Mouse (Mus musculus) midbrain, embryonic 12.5 days (tissue): ENCODE data around the gene Rab11fip5. TPM values are rescaled to one million over a fixed set of nuclear protein-coding genes. Genes with fewer than 3 reads are reported as not detected.
A peak's percentile ranks its signal among the peaks of the same experiment; 100 is the strongest.

Experiments
- ATAC-seq: fragments of 200-750 bp; cut with Nextera tagmentation; 2 replicates; pipeline ENCODE4 v1.8.0; 2017; ENCODE audit warnings: low read depth, moderate TSS enrichment, moderate library complexity; ENCODE audit not compliant: low FRiP score
- H3K27ac ChIP-seq: fragments of 300-500 bp; sonication (generic); replicated peaks from 2 replicates; pipeline ENCODE4 v1.5.1; 2016; ENCODE audit warnings: mild to moderate bottlenecking
- H3K27me3 ChIP-seq: fragments of 300-500 bp; sonication (generic); 2 replicates; pipeline ENCODE4 v1.6.1; 2016; ENCODE audit warnings: mild to moderate bottlenecking
- H3K36me3 ChIP-seq: fragments of 300-500 bp; sonication (generic); 2 replicates; pipeline ENCODE4 v1.6.1; 2016
- H3K4me1 ChIP-seq: fragments of 300-500 bp; sonication (generic); 2 replicates; pipeline ENCODE4 v1.6.1; 2016
- H3K4me2 ChIP-seq: fragments of 300-500 bp; sonication (generic); replicated peaks from 2 replicates; pipeline ENCODE4 v1.6.1; 2016; ENCODE audit warnings: mild to moderate bottlenecking, moderate library complexity
- H3K4me3 ChIP-seq: fragments of 300-500 bp; sonication (generic); 2 replicates; pipeline ENCODE4 v1.5.1; 2016; ENCODE audit warnings: mild to moderate bottlenecking
- H3K9ac ChIP-seq: fragments of 300-500 bp; sonication (generic); replicated peaks from 2 replicates; pipeline ENCODE4 v1.6.1; 2016; ENCODE audit warnings: mild to moderate bottlenecking, moderate library complexity
- H3K9me3 ChIP-seq: fragments of 300-500 bp; sonication (generic); 2 replicates; pipeline ENCODE4 v1.6.1; 2016; ENCODE audit warnings: mild to moderate bottlenecking
- WGBS: fragments of 180-500 bp; shearing (Covaris S2); methylation state at CpG from one replicate; pipeline ENCODE4 v1.1.7; 2016; 5-methylcytosine and 5-hydroxymethylcytosine counted together
- polyA plus RNA-seq: library from polyadenylated mRNA; unstranded; fragments of >200 nt; fragmentation: Nextera tagmentation; extraction: Ambion mirVana; gene quantifications from 2 replicates; pipeline ENCODE4 v1.2.1, GENCODE M21; 2016

The Rab11fip5 gene
- polyA plus RNA-seq, 1 experiment from 2014 or later, result 9.7 TPM

DNA sequence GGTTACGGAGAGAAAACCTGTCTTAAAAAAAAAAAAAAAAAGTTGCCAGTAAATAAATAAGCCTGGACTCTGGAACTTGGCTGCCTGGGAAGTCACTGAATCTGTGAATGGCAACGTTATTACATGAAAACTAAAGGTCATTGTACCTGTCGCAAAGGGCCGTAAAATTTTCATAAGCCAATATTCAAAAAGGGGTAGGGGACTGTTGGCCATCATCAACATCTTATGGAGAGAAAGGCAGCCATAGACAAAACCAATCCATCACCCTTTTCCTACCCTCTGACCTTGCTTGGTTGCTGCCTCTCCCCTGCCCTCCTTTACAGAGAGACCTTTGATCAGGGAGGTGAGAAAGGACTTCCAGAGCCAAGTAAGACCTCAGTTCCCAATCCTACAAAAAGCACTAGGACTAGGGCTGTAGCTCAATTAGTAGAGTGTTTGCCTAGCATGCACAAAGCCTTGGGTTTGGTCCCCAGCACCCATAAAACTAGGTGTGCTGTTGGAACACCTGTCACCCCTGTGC is 44.7 kb downstream of the Rab11fip5 start:
- no peak for ATAC-seq
- H3K27me3 ChIP-seq, result peaks cover 14% of the 10 kb centered on the region
- H3K4me1 ChIP-seq, result peaks cover 15% of the 10 kb centered on the region
- no peak overlapping the region for H3K27ac ChIP-seq
- no peaks in the 10 kb centered on the region for H3K36me3 ChIP-seq
- H3K4me2 ChIP-seq, result no peak overlapping the region
- WGBS, result 93% methylated on average over 4 of the region's 4 CpGs
- no peak overlapping the region for H3K4me3 ChIP-seq
- no peaks in the 10 kb centered on the region for H3K9me3 ChIP-seq
- H3K9ac ChIP-seq, result no peak overlapping the region

DNA sequence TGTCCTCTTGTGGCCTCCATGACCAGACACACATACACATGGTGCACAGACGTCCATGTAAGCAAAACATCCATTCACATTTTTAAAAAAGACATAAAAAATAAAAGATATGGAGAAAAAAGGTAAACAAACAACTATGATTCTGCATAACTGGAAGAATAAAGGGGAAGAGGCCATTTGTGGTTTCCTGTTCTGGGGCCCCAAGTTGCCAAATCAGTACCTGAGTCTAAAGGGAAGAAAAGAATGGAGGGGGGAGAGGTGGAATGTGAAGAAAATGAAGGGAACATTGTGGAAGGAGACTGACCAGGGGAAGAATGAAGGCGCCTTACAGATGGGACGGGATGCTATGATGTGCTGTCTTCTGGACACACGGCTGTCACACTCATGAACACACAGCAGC is 47.9 kb downstream of the Rab11fip5 start:
- Histone ChIP-seq H3K27ac (no peak overlapping the region), H3K4me2 (no peak overlapping the region), H3K9ac (no peak overlapping the region), H3K36me3 (no peaks in the 10 kb centered on the region), H3K4me1 (peaks cover 6% of the 10 kb centered on the region), H3K27me3 (peaks cover 10% of the 10 kb centered on the region), H3K9me3 (no peaks in the 10 kb centered on the region), H3K4me3 (no peak overlapping the region)
- no peak for ATAC-seq
- WGBS, result 79% methylated on average over 4 of the region's 4 CpGs

DNA sequence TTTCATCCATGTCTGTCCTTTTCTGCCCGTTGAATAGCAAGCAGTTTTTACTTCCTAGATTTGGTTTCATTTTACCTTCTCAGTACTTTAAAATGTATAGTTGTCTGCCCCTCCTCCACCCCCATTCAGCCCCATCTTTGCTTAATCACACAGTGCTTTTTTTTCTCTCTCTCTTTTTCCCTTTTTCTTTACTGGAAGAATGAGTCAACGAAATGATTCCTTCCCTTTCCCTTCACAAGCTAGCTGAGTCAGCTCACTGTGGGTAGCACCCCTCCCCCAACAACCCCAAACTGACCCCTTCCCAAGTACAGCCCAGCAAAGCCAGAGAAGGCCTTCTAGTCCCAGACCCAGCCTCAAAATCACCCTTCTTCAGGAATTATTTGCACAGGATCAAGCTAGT is 49.3 kb downstream of the Rab11fip5 start:
- no peak overlapping the region for H3K4me2 ChIP-seq
- no peak for ATAC-seq
- no peaks in the 10 kb centered on the region for H3K36me3 ChIP-seq
- H3K27me3 ChIP-seq, result no peaks in the 10 kb centered on the region
- H3K4me1 ChIP-seq, result peaks cover 13% of the 10 kb centered on the region
- 55% methylated on average over 2 of the region's 2 CpGs for WGBS
- H3K9ac ChIP-seq, result no peak overlapping the region
- H3K9me3 ChIP-seq, result no peaks in the 10 kb centered on the region
- no peak overlapping the region for H3K4me3 ChIP-seq
- no peak overlapping the region for H3K27ac ChIP-seq

DNA sequence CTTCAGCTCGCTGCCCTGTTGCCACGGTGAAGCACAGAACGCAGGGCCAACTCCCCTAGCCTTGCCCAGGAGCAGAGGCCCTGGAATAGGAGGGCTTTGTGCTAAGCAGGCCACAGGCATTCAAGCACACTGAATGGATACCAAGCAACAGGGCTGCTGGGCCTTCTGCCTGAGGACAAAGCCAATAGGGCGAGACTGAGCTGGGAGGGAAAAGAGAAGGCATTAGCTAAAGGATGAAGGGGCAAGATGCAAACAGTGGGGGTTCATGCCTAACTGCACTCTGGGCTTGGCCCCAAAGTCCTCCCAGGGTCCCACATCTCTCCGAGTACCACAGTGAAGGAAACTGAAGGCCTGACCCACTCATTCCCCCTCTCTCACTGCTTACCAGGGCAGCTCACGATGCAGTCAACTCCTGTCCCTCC is 54.0 kb downstream of the Rab11fip5 start:
- Histone ChIP-seq H3K4me2 (no peak overlapping the region), H3K9me3 (no peaks in the 10 kb centered on the region), H3K4me3 (no peak overlapping the region), H3K27me3 (no peaks in the 10 kb centered on the region), H3K36me3 (no peaks in the 10 kb centered on the region), H3K4me1 (peaks cover 13% of the 10 kb centered on the region), H3K27ac (peak overlapping the region; percentile 52), H3K9ac (no peak overlapping the region)
- WGBS, result 28% methylated on average over 6 of the region's 6 CpGs
- ATAC-seq, result peak; percentile 70

DNA sequence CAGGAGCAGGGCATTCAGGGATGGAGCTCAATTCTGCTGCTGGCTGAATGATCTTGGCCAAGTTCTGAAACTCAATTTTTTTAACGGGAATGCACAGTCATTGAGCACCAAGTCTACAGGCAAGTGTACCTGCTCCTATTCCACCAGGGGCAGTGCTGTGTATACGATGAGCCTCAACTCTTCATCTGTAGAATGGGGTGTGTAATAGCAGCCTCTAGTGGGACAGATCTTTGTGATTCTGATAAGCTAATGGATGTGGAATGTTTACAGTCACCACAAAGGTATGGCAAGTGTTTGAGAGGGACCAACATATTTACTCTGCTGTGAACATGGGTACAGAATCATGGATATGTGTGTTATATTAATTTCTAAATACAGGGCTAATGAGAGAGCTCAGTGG is 58.2 kb downstream of the Rab11fip5 start:
- ATAC-seq, result no peak
- Histone ChIP-seq H3K4me1 (peaks cover 19% of the 10 kb centered on the region; the same call in 1 of the 2 replicates), H3K27me3 (no peaks in the 10 kb centered on the region), H3K4me3 (no peak overlapping the region), H3K9ac (no peak overlapping the region), H3K9me3 (no peaks in the 10 kb centered on the region), H3K27ac (no peak overlapping the region), H3K36me3 (no peaks in the 10 kb centered on the region), H3K4me2 (no peak overlapping the region)
- 95% methylated on average over 2 of the region's 2 CpGs for WGBS

DNA sequence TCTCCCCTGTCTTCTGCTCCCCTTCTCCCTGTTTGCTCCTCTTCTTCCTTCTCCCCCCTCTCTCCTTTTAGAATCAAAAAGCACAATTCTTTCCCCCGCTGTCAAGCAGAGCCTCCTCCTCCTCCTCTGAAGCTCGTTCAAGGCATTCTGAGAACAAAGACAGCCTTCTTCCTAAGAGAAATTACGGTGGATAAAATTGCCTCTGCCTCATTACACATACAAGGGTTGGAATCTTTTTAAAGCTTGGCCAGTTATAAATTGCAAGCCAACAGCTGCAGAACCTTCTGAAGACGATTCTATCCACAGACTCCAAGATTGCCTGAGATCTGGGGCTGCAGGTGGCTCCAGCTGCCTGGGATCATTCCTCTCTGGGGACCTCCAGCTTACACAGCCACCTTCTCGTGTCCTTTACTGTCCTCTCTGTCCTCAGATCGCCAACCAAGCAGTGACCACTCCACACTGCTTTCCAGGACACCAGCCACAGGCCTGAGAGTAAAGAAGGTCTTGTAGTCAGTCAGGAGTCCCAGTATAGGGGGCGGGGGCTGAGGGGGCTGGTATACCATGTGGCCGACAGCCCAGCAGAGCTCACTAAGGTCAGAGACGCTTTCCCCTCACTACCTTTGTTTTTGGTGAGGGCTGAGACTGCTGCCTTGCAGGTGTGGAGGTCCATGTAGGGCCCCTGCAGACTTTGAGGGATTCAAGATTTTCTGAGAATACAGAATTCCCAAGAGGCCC is 60.2 kb downstream of the Rab11fip5 start:
- Histone ChIP-seq H3K36me3 (no peaks in the 10 kb centered on the region), H3K9ac (no peak overlapping the region), H3K9me3 (no peaks in the 10 kb centered on the region), H3K4me3 (no peak overlapping the region), H3K4me1 (peaks cover 10% of the 10 kb centered on the region; the same call in 1 of the 2 replicates), H3K27ac (peak overlapping the region; percentile 16; the same call in 1 of the 2 replicates), H3K4me2 (no peak overlapping the region), H3K27me3 (no peaks in the 10 kb centered on the region)
- no peak for ATAC-seq
- WGBS, result 53% methylated on average over 9 of the region's 9 CpGs

DNA sequence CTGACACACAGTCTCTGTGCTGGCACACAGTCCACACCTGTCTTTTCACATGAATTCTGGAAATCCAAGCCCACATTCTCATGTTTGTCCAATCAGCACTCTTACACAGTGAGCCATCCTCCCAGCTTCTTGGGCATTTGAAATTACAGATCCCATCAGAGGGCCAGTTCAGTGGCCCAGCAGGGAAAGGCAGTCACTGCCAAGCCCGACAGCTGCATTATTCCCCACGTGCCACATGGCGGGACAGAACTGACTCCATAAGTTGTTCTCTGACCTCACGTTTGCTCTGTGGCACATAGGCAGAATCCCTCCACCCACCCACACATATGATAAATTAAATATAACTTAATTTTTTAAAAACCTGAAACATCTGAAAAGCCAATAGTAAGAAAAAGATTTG is 66.5 kb downstream of the Rab11fip5 start:
- no peak overlapping the region for H3K4me3 ChIP-seq
- no peaks in the 10 kb centered on the region for H3K36me3 ChIP-seq
- H3K4me1 ChIP-seq, result peaks cover 4% of the 10 kb centered on the region; the same call in 1 of the 2 replicates
- no peak overlapping the region for H3K9ac ChIP-seq
- no peak overlapping the region for H3K27ac ChIP-seq
- 95% methylated on average over 4 of the region's 4 CpGs for WGBS
- H3K27me3 ChIP-seq, result no peaks in the 10 kb centered on the region
- no peaks in the 10 kb centered on the region for H3K9me3 ChIP-seq
- no peak for ATAC-seq
- H3K4me2 ChIP-seq, result no peak overlapping the region

DNA sequence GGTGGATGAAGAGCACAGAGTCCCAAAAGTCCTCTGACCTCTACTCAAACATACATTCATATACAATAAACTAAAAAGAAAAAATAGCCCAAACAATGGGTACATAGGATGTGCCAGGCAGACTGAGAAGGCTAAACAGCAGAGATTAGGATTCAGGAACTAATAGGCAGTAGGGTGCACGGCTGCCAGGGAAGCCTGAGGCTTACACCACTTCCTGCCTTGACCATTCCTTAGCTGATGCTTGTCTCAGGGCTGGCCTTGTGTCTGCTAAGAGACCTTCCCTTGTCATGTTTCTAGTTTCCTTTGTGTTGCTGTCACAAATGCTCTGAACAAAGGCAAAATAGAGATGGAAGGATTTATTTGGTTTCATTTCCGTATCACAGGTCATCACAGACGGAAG is 68.1 kb downstream of the Rab11fip5 start:
- peaks cover 12% of the 10 kb centered on the region for H3K4me1 ChIP-seq
- no peaks in the 10 kb centered on the region for H3K27me3 ChIP-seq
- H3K4me3 ChIP-seq, result no peak overlapping the region
- no peak overlapping the region for H3K4me2 ChIP-seq
- no peak overlapping the region for H3K27ac ChIP-seq
- H3K9me3 ChIP-seq, result no peaks in the 10 kb centered on the region
- H3K36me3 ChIP-seq, result no peaks in the 10 kb centered on the region
- no peak for ATAC-seq
- H3K9ac ChIP-seq, result no peak overlapping the region
- WGBS, result 89% methylated on average over 3 of the region's 3 CpGs

DNA sequence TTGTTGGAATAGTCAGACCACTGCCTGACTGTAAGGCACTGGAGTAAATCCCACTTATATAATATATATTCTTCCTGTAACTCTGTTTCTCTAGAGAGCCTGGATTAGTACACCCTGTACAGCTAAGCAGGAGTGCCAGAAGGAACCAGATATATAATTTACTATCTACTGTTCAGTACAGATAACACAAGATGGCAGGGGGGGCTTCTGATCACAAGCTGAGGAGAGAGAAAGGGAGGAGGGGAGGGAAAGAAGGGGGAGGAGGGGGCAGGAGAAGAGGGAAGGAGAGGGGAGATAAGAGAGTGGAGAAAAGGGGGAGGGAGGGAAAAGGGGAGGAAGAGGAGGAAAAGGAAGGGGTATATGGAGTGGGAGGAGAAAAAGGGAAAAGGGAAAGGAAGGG is 68.6 kb downstream of the Rab11fip5 start:
- Histone ChIP-seq H3K9ac (no peak overlapping the region), H3K4me3 (no peak overlapping the region), H3K9me3 (no peaks in the 10 kb centered on the region), H3K4me2 (no peak overlapping the region), H3K27me3 (no peaks in the 10 kb centered on the region), H3K36me3 (no peaks in the 10 kb centered on the region), H3K4me1 (peaks cover 12% of the 10 kb centered on the region), H3K27ac (no peak overlapping the region)
- no peak for ATAC-seq

DNA sequence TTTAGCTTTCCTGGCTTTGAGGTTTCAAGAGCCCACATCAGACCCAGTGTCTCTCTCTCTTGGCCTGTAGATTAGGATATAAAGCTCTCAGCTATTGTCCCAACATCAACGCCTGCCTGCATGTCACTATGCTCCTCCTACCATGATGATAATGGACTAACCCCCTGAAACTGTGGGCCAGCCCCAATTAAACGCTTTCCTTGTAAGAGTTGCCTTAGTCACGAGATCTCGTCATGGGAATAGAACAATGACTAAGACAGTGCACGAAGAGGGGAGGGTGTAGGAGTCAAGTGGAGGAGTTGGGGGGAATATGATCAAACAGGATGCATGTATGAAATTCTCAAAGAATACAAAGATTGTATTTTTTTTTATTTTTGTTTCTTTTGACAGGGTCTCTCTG is 69.5 kb downstream of the Rab11fip5 start:
- ATAC-seq, result no peak
- Histone ChIP-seq H3K36me3 (no peaks in the 10 kb centered on the region), H3K4me2 (no peak overlapping the region), H3K4me3 (no peak overlapping the region), H3K27me3 (no peaks in the 10 kb centered on the region), H3K9me3 (no peaks in the 10 kb centered on the region), H3K9ac (no peak overlapping the region), H3K27ac (no peak overlapping the region), H3K4me1 (peaks cover 12% of the 10 kb centered on the region)
- 69% methylated on average over 5 of the region's 5 CpGs for WGBS

DNA sequence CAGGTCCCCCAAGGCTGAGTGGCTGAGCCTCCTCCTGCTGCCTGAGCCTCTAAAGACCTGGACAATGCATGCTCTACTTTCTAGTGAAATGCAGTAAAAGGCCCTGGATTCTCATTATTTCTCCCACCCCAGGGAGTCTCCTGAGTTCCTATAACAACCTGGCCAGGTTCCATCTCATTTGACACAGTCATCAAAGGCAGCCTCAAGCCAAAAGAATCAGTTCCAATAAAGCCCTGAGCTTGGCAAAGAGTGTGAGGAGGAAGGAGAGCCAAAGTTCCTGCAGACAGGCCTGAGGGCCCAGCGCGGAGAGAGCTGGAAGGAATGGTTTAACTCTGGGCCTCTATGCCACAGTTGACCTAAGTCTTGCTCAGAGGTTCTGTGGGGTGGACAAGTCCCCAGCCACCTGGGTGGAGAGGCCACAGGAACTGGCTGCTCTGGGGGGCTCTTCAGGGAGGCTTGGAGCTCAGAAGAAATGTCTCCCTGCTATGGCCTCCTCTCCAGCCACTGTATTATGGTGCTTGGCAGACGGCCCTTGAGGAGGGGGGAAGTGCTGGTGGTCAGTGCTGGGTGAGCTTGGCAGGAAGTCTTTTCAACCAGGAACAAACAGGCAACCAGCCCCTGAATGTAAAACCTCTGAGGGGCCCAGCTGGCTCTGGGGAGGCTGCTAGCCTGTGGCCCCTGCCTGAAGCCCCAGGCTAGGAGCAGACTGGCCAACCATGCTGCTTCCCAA is 71.9 kb downstream of the Rab11fip5 start:
- WGBS, result 56% methylated on average over 3 of the region's 3 CpGs
- H3K9me3 ChIP-seq, result no peaks in the 10 kb centered on the region
- peaks cover 12% of the 10 kb centered on the region for H3K4me1 ChIP-seq
- no peaks in the 10 kb centered on the region for H3K27me3 ChIP-seq
- no peak overlapping the region for H3K4me2 ChIP-seq
- no peaks in the 10 kb centered on the region for H3K36me3 ChIP-seq
- no peak for ATAC-seq
- H3K27ac ChIP-seq, result 0 out of 2 replicates have a peak overlapping the region, but pooled peaks have one; percentile 17
- no peak overlapping the region for H3K9ac ChIP-seq
- no peak overlapping the region for H3K4me3 ChIP-seq

DNA sequence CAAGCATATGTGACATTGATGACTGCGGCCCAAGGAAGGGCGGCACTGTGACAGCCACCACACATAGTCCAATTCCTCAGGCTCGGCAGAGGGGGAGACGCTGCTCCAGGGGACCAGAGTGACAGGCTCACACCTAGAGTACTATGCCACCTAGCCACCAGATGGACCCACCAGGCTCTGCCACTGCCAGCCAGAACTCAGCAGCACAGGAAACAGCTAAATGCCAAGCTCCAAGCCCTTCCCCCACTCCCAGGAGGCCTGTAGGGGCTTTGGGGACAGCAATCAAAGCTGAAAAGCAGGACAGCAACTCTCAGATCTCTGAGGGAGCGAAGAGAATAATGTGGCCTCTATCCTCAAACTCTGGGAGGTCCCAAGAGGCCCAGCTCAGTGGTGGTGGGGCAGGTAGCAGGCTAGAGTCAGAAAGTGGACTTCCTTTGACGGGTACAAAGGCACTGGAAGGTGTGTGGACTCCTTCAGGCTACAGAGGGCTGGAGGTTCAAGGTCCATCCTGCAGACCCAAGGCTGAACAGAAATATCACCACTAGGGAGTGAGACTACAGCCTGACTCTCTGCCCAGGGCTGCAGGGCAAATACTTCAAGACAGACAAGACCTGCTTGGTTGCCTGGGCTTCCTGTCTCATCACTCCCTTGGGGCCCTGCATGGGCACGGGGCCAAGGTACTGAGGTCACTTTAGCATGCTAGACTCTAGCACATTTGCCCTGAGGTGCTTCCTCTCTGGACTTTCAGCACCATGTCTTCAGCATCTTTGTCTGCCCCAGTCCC is 78.9 kb downstream of the Rab11fip5 start:
- Histone ChIP-seq H3K36me3 (no peaks in the 10 kb centered on the region), H3K27me3 (no peaks in the 10 kb centered on the region), H3K4me2 (no peak overlapping the region), H3K27ac (no peak overlapping the region), H3K9ac (no peak overlapping the region), H3K9me3 (no peaks in the 10 kb centered on the region), H3K4me1 (peaks cover 26% of the 10 kb centered on the region), H3K4me3 (no peak overlapping the region)
- 76% methylated on average over 7 of the region's 7 CpGs for WGBS
- no peak for ATAC-seq
